Mouse (Mus musculus) gonadal fat pad, adult 2 months (tissue): Measurements from ENCODE around the gene Gm29094. TPM values are rescaled to one million over a fixed set of nuclear protein-coding genes. Genes with fewer than 3 reads are reported as not detected.
"Not testable (repeated sequence)": the region's sequence is repeated elsewhere in the genome, so short reads cannot be mapped to it uniquely, and the experiment has no call there.

Source experiments
- DNase-seq: peaks from one replicate; pipeline ENCODE4 v3.0.0-alpha.2; 2012; ENCODE audit warnings: low read depth
- polyA plus RNA-seq: library from polyadenylated mRNA; depleted of rRNA; stranded (reverse); fragments of >200 nt; gene quantifications from 2 replicates; pipeline ENCODE4 v1.2.3, GENCODE M21; 2012; rRNA removed

Gm29094 gene
- polyA plus RNA-seq: not detected in 2 replicates

DNA sequence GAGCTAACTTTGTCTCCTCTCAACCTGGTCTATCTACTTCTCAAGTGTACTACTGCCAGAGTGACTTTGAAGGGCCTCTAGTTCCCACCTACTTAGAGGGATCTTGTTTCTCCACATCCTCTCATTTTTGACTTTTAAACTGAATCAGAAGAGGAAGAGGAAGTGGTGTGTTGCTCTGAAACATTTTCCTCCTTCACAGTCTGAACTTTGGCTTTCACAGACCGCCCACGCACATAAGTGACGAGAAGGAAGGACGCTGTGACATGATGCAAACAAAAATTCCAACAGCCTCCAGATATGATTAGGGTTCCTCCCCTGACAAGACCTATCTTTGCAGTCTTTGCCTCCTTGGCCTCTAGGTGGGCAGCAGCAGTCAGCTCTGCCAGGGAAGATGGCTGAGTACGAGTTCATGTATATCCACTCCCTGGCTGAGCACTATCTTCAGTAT lies at the start of gene Gm29094, which contains the start of gene Bcl2a1b:
TSS of gene Gm29094 (plus strand) at position 411 of the 448 bp plus-strand sequence.
TSS of gene Bcl2a1b (plus strand) at position 241 of the 448 bp plus-strand sequence.
- not testable (repeated sequence) for DNase-seq

DNA sequence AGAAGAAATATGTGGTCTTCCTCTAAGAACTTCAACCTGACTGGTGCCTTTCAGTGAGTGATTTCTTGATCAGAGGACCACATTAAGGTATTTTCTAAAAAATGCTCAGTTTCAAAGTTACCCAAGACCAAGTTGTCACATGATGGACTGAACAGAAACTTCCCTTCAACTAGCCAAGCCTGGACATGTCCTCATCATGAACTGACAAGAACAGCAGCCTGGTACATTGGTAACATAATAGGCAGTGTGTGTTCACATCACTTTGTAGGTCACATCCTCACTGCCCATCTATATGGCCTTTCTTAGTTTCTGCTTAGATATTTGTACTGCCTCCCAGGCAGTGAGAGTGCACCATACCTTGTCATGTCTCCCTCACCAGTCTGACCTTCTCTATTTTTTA lies 26.6 kb upstream of the Gm29094 start:
- not testable (repeated sequence) for DNase-seq

DNA sequence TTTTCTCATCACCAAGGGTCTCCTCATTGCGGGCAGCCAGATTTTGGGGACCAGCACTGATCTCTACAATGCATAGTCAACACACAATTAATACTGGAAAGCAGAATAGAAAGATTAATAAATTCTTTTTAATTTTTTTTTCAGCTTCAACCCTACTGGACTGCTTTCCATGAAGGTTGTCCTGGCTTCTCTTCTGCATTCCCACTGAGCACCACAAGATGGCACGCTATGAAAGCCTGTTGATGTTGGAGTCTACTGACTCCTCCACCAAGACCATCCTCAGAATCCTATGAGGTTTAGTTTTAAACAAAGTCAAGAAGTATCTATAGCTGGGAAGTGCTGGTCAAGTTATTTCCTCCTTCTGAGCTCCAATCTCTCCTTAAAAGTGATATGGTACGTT lies 20.3 kb upstream of the Gm29094 start:
- DNase-seq: not testable (repeated sequence)

DNA sequence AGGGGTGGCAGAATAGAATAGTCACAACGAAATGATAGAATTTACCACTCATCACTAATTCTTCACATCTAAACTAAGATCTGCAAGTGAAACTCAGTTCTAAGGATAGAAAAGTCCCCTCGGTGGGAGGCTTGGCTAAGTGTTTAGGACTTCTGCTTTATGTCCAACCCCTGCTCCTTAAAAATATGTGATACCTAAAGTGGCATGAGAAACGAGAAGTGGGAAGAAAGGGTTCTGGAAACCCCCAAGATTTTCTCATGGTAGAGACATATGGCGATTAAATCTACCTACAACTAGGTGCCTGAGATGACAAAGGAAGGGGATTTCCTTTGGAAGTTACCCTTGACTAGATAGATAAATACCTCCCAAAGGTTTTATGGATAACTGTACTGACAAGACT lies 19.7 kb upstream of the Gm29094 start:
- not testable (repeated sequence) for DNase-seq

DNA sequence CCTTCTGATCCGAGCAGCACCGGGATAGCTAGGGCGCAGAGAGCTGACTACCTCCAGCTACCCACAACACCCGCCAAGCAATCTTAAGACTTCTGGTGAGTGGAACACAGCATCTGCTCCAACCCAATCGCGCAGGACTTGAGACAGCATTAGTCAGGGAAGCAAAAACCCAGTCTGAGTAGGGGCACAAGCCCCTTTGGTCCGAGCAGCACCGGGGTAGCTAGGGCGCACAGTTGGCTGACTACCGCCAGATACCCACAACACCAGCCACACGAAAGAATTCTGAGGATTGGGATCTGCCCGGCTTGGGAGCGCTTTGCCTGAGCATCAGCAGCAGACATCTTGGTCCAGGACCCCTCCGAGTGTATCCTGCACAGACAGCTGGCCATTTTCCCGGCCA lies 12.2 kb upstream of the Gm29094 start:
- DNase-seq: not testable (repeated sequence)

DNA sequence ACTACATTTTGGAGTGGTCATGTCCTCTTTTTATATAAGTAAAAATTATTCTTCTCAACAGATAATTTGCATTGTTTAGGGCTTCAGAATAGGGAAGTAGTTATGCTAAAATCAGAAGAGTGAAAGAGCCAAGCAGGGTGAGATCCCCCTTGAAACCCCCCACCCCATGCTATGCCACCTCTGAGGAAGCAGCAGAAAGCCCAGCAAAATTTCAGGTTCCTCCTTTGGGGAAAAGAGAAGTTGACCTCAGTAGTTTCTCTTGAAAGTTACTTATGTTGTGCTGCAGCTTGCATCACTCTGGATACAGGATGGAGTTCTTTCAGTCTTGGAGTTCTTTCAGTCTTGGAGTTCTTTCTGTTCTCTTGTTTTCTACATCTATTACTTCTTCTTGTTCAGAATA lies 3.7 kb upstream of the Gm29094 start:
- not testable (repeated sequence) for DNase-seq

DNA sequence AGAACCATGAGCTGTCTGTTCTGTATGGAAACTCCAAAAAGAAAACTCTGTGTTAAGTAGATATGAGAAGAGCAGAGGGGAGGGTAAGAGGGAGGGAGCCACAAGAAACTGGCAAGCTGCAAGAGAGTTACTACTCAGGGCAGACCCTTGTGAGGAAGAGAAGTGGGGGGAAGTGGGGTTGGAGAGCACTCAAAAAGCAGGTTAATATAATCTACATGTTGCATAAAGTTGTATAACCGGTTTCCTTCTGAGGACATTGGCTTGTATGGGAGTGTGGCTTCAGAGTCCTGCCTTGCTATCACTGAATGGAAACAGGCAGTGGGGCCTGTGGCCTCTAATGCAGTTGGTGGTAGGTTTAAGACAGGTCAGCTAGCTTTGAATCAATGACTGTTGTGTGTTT lies 1.7 kb upstream of the Gm29094 start:
- not testable (repeated sequence) for DNase-seq

DNA sequence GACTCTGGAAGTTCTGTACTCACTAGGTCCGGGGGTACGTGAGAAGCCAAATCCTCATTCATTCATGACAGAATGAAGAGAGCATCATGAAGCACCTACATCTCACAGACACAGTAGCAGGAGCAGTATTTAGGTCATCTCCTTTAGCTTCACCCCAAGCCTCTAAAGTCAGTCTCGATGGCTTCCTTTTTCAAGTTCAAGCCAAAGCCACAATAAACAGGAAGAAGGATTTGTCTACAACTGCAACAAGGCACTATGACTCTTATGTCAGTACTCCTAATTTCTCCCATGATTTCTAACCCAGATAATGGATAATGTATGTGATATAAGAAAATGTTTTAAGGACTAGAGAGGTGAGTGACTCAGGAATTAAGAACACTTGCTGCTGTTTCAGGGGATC lies 830 bp upstream of the Gm29094 start:
- DNase-seq: not testable (repeated sequence)

DNA sequence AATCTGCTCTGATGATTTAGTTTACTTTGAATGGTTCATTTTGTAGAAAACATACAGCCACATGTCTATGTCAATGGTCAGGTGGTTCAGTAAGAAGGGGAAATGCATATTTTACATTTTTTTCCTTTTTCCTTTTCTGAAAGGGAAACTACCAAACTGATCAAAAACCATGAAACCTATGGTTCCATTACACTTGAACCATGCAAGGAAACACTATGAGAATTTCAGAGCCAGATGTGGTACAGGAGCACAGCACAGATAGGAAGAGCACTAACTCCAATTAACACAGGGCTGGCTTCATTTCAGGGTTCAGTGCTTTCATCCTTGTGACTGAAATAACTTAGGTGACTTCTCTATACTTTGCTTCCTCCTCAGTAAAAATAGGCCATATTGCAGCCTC lies 3.1 kb downstream of the Gm29094 start:
- DNase-seq: not testable (repeated sequence)

DNA sequence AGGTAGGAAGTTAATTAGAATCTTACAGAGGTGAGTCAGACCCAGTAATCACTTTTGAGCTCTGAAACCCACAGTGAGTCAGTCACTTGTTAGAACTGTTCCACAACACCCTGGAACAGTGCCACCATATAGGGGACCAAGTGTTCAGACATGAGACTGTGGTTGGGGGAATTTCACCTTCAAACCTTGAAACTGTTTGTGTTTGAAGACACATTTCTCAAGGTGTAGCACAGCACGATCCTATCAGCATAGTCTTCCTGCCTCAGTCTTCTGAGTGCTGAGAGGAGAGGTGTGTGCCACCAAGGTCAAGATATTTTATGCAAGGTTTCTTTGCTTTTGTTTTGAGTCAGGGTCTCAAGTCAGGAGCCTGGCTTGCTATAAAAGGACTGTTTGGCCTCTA lies 9.8 kb downstream of the Gm29094 start:
- DNase-seq: not testable (repeated sequence)

DNA sequence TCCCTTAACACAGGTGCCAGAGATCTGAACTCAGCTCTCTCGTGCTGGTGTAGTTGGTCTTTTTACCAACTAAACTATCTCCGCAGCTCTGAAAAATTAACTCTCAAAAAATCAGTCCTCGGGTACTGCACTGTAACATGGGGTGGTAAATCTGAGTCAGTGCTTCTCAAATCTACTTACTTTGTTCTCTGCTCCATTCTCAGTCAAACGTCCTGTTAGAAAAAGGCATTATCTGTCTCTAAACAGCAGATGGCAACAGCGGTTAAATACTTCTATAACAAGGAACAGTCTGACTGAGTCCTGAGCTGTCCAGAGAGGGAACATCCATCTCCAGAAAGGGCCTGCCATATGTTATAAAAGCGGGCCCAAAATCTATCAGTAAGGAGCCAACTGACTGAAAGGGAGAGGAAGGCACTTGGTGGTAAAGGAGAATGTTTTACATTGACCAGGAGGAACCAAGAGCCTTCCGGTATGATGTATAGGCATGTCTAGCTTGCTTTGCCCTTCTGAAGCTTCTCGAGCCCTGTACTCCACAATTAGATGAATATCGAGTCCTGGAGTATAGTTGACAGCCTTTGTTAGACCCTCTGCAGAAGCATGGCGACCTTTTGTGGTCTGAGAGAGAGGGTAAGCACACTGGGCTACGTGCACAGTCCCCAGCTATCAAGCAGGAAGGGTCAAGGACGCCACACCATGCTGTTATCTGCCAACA lies 11.3 kb downstream of the Gm29094 start, which contains the start of gene Mthfs:
TSS of gene Mthfs (plus strand) at position 324 of the 712 bp plus-strand sequence.
- not testable (repeated sequence) for DNase-seq

DNA sequence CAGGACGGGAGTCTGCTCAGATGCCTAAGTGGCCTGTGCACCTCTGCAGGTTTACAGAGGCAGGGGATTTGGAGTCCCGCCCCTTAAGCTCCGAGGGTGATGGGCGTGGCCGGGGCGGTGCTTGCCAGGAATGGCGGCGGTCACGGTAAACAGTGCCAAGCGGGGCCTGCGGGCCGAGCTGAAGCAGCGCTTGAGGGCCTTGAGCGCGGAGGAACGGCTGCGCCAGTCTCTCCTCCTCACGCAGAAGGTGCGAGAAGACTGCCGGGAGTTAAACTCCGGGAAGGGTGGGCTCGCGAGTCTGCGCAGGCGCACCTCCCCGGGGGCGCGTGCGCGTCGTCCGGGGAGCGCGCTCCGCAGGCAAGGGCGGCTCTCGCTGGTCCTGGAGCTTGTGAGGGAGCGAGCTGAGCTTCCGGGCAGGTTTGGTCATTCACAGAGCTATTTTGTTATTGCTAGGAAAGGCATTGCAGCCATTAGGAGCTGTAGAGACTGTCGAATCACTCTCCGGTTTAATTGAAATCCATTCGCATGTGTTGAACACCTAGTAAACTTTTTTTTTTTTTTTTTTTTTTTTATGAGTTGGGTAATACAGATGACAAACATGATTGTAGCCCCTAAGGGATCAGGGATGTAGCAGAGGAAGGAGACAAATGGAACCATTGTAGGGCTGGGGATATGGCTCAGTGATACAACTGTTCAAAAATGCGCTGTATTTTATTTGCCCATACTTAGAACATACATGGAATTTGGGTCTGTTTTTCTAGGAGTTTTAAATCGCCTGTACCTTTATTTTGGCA lies 12.1 kb downstream of the Gm29094 start:
- DNase-seq: not testable (repeated sequence)

DNA sequence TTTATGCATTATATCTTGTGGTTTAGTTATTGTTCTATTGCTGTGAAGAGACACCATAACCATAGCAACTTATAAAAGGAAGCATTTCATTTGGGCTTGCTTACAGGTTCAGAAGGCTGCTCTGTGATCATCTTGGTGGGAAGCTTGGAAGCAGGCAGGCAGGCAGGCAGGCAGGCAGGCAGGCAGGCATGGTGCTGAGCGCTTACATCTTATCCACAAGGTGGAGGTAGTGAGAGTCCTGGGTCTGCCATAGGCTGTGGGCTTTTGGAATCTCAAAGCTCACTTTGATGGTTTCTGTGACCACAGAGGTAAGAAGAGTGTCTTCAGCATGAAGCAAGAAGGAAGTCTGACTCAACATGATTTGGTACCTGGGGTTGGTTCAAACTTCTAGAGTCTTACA lies 13.2 kb downstream of the Gm29094 start:
- DNase-seq: not testable (repeated sequence)

DNA sequence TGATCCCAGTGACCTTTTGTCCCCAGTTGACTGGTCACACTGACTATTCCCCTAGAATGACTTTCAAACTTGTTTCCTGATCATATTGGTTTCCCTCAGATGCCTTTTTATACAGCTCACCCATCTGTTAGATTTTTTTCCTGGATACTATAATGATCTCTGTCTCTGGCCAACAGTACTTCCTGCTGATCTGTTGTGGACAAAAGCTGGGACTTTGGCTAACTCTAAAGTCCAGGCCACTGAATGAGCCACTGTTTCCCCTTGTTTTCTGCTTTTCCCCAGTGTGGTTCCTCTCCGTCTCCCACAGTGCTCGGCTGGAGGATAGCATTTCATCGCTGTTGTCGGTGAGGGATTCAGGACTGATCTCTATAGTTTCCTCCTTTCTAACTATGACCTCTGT lies 19.0 kb downstream of the Gm29094 start:
- DNase-seq: not testable (repeated sequence)

DNA sequence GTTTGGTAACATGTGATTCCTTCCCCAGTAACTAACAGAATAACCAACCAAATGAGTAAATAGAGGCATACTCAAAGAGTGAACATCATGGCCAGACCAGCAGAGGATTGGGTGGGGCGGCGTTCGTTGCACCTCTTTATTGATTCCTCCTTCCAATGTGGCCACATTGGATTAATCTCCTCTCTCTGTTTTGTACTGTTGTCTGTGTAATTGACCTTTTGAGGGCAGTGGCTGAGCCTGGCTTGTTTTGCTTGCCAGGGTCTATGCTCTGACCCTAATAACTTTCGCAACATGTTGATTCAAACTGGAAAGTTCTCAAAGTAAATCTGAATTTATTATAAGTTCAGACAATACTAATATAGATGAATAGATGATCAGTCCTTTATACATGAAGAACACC lies 20.5 kb downstream of the Gm29094 start:
- not testable (repeated sequence) for DNase-seq

DNA sequence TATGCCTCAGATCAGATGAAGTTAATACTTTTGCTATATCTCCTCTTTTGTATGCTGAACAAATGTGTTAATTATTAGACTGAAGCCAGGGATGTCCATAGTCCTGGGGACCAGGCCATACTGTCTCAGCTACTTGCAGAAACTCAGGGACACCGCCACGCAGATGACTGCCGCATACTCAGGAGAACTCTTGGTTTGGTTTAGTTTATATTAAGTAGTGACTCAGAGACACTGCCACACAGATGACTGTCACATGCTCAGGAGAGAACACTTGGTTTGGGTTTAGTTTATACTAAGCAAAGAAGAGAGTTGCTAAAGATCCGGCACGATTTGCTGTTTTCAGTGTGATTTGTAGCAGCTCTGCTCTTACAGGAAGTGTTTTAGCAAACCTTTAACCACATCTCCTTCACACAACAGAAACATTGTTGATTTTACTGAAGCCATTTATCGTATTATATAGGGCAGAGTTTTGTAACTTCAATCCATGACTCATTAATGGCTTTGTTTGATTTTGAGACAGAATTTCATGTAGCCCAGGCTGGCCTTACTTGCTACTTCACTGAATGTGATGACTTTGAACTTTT lies 21.6 kb downstream of the Gm29094 start:
- not testable (repeated sequence) for DNase-seq

DNA sequence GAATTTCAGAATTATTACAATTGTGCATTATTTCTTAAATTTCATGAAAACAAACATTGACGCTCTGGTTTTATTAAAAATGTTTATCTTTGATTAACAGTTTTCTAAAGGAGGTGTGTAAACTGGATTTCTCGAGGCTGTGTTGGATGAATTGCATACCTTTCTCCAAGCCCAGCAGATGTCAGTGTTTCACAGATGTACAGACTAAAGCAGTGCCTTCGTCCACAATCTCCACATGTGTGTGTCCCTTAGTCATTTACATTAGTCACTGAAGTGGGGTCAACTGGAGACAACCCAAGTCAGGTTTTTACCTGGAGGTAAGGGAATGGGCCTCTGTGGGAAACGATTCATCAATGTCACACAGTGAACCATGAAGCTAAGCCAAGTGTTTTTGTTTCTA lies 26.9 kb downstream of the Gm29094 start:
- DNase-seq: no peak

DNA sequence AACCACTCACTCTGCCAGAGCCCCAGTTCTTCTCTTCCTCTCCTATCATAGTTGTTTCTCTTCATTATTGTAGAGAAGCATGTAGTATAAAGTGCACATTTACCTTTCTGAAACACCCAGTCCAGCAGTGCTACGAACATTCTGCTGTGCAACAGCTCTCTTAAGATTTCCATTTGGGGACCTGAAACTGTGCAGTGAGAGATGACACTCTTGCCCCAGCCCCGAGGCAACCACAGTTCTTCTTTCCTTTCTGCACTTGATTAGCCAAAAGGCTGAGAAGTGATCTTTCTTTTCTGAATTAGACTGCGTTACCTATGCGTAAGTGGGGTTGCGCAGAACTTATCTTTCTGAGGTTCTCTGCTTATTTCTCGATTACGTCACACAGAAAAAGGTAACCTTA lies 28.9 kb downstream of the Gm29094 start:
- DNase-seq: no peak

DNA sequence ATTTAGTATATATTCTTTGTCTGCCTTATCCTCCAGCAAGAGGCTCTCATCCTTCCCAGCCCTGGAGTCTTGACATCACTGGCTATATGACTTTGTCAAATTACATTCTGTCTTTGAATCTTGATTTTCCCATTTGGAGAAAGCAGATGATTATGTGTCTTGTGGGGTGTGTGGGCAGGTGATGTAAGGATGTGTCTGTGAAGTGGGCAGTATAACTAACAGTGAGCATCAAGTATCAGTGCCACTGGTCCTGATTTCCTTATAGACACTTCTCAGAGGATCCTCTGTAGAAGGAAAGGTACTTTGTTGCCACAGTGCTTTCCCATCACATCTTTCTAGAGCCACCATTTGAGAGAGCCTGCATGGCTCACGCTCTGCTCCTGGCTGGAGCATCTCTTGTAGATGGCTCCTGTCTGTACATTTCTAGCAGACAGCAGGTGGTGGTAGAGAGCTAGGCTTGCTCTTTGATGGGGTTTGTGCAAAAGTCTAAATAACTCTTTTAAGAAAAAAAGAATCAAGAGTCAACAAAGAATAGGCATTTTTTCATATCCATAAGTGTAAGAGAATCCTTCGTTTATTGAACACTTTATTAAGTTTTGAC lies 31.8 kb downstream of the Gm29094 start:
- DNase-seq: not testable (repeated sequence)

DNA sequence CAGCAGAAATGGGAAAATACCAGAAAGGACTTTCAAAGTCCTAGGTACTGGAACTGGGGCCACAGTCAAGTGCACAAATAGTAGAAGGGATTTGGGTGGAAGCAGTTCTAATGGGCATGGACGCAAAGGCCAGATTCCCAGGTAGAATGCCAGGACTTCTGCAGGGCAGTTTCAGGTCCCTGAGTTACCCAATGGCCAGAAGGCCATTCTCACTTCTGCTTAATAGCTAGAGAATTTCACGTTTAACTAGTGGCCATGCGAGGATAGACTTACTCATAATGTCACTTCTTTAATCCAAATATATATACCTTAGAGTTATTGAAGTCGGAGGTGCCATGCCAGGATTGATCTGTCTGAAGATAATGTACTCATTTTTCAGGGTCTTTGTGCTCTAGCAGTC lies 38.0 kb downstream of the Gm29094 start:
- not testable (repeated sequence) for DNase-seq

DNA sequence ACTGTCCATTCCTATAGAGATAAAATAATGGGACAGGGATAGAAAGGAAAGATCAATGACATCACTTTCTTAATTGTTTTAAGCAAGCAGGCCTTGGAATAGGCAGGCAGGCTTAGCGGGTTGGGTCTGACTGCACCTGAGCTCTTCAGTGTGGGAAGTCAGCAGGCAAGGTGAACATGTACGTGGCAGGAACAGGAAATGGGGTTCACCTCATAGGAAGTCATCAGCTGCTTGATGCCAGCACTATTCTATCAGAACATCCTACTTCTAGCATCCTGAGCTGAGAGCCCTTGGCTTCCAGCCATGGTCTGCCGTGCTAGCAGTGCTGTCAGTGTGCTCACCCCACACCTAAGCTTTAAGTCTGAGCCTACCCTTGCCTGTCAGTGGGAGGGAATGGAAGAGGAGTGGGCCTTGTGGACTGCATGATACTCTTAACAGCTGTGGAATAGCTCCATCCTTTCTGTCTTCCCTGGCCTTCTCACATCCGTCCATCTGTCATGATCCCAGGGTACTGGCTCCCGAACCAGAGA lies 39.9 kb downstream of the Gm29094 start:
- not testable (repeated sequence) for DNase-seq
